Mouse (Mus musculus) neural tube, embryonic 11.5 days (tissue): ENCODE measurements around the gene Cfap58. TPM values are rescaled to one million over a fixed set of nuclear protein-coding genes. Genes with fewer than 3 reads are reported as not detected.

Experiments used
- ATAC-seq: fragments of 200-750 bp; cut with Nextera tagmentation; 2 replicates; pipeline ENCODE4 v1.8.0; 2017; ENCODE audit warnings: moderate number of reproducible peaks, mild to moderate bottlenecking, moderate TSS enrichment, moderate library complexity; ENCODE audit not compliant: insufficient read depth, low FRiP score, low TSS enrichment
- DNase-seq: peaks from one replicate; pipeline ENCODE4 v3.0.0-alpha.2; 2015; ENCODE audit warnings: low spot score
- H3K27ac ChIP-seq: fragments of 300-500 bp; sonication (generic); 2 replicates; pipeline ENCODE4 v1.5.1; 2014; ENCODE audit warnings: low read depth, mild to moderate bottlenecking, low read length
- H3K27me3 ChIP-seq: fragments of 300-500 bp; sonication (generic); 2 replicates; pipeline ENCODE4 v1.6.1; 2014; ENCODE audit warnings: mild to moderate bottlenecking, low read length, mixed read lengths; ENCODE audit not compliant: control insufficient read depth, insufficient read depth
- H3K36me3 ChIP-seq: fragments of 300-500 bp; sonication (generic); 2 replicates; pipeline ENCODE4 v1.6.1; 2014; ENCODE audit warnings: mild to moderate bottlenecking, low read length, moderate library complexity, mixed read lengths; ENCODE audit not compliant: control insufficient read depth, insufficient read depth
- H3K4me1 ChIP-seq: fragments of 300-500 bp; sonication (generic); 2 replicates; pipeline ENCODE4 v1.6.1; 2014; ENCODE audit warnings: low read length, mixed read lengths; ENCODE audit not compliant: control insufficient read depth, insufficient read depth
- H3K4me2 ChIP-seq: fragments of 300-500 bp; sonication (generic); 2 replicates; pipeline ENCODE4 v1.6.1; 2014; ENCODE audit warnings: low read depth, mild to moderate bottlenecking, moderate library complexity
- H3K4me3 ChIP-seq: fragments of 300-500 bp; sonication (generic); 2 replicates; pipeline ENCODE4 v1.5.1; 2014; ENCODE audit warnings: low read depth, low read length
- H3K9ac ChIP-seq: fragments of 300-500 bp; sonication (generic); 2 replicates; pipeline ENCODE4 v1.6.1; 2014; ENCODE audit warnings: mild to moderate bottlenecking, low read length
- H3K9me3 ChIP-seq: fragments of 300-500 bp; sonication (generic); 2 replicates; pipeline ENCODE4 v1.6.1; 2016; ENCODE audit warnings: low read length; ENCODE audit not compliant: control insufficient read depth
- WGBS: fragments of 180-500 bp; shearing (Covaris S2); extraction: QIAGEN DNeasy Blood & Tissue Kit; methylation state at CpG from one replicate; pipeline ENCODE4 v1.1.7; 2014; 5-methylcytosine and 5-hydroxymethylcytosine counted together
- microRNA-seq: library from miRNA; unstranded; fragments of <30 nt; microRNA quantifications from one replicate; pipeline ENCODE4, GENCODE M21; 2016
- polyA plus RNA-seq: library from polyadenylated mRNA; unstranded; fragments of >200 nt; fragmentation: Nextera tagmentation; extraction: Ambion mirVana; gene quantifications from 2 replicates; pipeline ENCODE4 v1.2.1, GENCODE M21; 2014

The Cfap58 gene
- polyA plus RNA-seq, 1 experiment from 2014 or later = 0.11 TPM

- no peaks in the 10 kb centered on the region for H3K27me3 ChIP-seq
- H3K27ac ChIP-seq = no peak overlapping the region
- WGBS = 89% methylated on average over 8 of the region's 8 CpGs
- H3K9ac ChIP-seq = no peak overlapping the region
- no peaks in the 10 kb centered on the region for H3K9me3 ChIP-seq
- DNase-seq = no peak
- no peak overlapping the region for H3K4me2 ChIP-seq
- H3K36me3 ChIP-seq = no peaks in the 10 kb centered on the region
- H3K4me3 ChIP-seq = no peak overlapping the region
- no peaks in the 10 kb centered on the region for H3K4me1 ChIP-seq
- no peak for ATAC-seq
These were observed 102.1 kb downstream of the Cfap58 start for GRCm38 (mm10) chr19:48039554-48039953.

- Histone ChIP-seq H3K4me1 (0 out of 2 replicates have a peak, but pooled peaks cover 2% of the 10 kb centered on the region), H3K4me3 (no peak overlapping the region), H3K36me3 (no peaks in the 10 kb centered on the region), H3K27me3 (no peaks in the 10 kb centered on the region), H3K9ac (no peak overlapping the region), H3K27ac (no peak overlapping the region), H3K4me2 (no peak overlapping the region), H3K9me3 (no peaks in the 10 kb centered on the region)
- 85% methylated on average over 7 of the region's 7 CpGs for WGBS
- ATAC-seq (no peak), DNase-seq (no peak)
These were observed 109.8 kb downstream of the Cfap58 start for GRCm38 (mm10) chr19:48047315-48047714.

DNA sequence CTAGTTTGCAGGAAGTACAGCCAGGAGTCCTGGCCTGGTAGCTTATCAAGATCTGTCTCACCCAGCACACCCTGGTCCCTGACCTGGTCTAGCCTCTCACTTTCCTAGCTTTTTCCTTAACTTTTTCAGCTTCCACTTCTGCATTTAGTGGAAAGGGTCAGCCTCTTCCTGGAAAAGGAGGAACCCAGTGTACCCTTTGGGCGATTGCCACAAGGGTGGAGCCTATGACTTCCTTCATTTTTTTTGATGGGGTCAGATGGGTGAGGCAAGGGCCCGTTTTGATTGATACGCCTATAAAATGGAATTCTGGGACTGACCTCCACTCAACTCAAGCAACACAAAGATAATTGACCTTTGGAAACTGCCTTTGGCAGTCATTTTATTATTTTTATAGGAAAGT, 111.9 kb downstream of the Cfap58 start:
- 36% methylated on average over 3 of the region's 3 CpGs for WGBS
- H3K4me1 ChIP-seq = 0 out of 2 replicates have a peak, but pooled peaks cover 2% of the 10 kb centered on the region
- DNase-seq (no peak), ATAC-seq (no peak)
- H3K27ac ChIP-seq = no peak overlapping the region
- H3K36me3 ChIP-seq = no peaks in the 10 kb centered on the region
- H3K9ac ChIP-seq = no peak overlapping the region
- H3K4me3 ChIP-seq = no peak overlapping the region
- no peaks in the 10 kb centered on the region for H3K27me3 ChIP-seq
- no peaks in the 10 kb centered on the region for H3K9me3 ChIP-seq
- no peak overlapping the region for H3K4me2 ChIP-seq

GRCm38 (mm10) chr19:48063289-48063688, 125.8 kb downstream of the Cfap58 start:
- ATAC-seq (no peak), DNase-seq (no peak)
- Histone ChIP-seq H3K4me1 (no peaks in the 10 kb centered on the region; the same call in 1 of the 2 replicates), H3K9me3 (no peaks in the 10 kb centered on the region), H3K4me3 (no peak overlapping the region), H3K9ac (no peak overlapping the region), H3K36me3 (no peaks in the 10 kb centered on the region), H3K27me3 (no peaks in the 10 kb centered on the region), H3K27ac (no peak overlapping the region), H3K4me2 (no peak overlapping the region)
- 51% methylated on average over 2 of the region's 2 CpGs for WGBS

- Histone ChIP-seq H3K27ac (no peak overlapping the region), H3K4me1 (no peaks in the 10 kb centered on the region), H3K9me3 (no peaks in the 10 kb centered on the region), H3K27me3 (no peaks in the 10 kb centered on the region), H3K4me3 (no peak overlapping the region), H3K9ac (no peak overlapping the region), H3K4me2 (no peak overlapping the region), H3K36me3 (no peaks in the 10 kb centered on the region)
- ATAC-seq (no peak), DNase-seq (no peak)
- 69% methylated on average over 3 of the region's 3 CpGs for whole genome bisulfite sequencing
These were observed 142.2 kb downstream of the Cfap58 start for GRCm38 (mm10) chr19:48079718-48080117.

GRCm38 (mm10) chr19:48081456-48081855, 144.0 kb downstream of the Cfap58 start:
- no peaks in the 10 kb centered on the region for H3K27me3 ChIP-seq
- no peak overlapping the region for H3K4me2 ChIP-seq
- no peaks in the 10 kb centered on the region for H3K9me3 ChIP-seq
- no peaks in the 10 kb centered on the region for H3K36me3 ChIP-seq
- ATAC-seq (no peak), DNase-seq (no peak)
- H3K9ac ChIP-seq = no peak overlapping the region
- WGBS = 79% methylated on average over 4 of the region's 4 CpGs
- H3K27ac ChIP-seq = no peak overlapping the region
- H3K4me3 ChIP-seq = no peak overlapping the region
- no peaks in the 10 kb centered on the region for H3K4me1 ChIP-seq

Small RNA genes lying within 50 kb of the gene (microRNA-seq; reads per million reads assigned to microRNA genes)
- not detected for gene Gm22240

Other genes starting within 250 kb of the Cfap58 start
- gene Col17a1, start 245.6 kb upstream of the Cfap58 start, polyA plus RNA-seq = 0.25 and 0.64 TPM in 2 replicates
- gene Sfr1, start 206.0 kb upstream of the Cfap58 start, polyA plus RNA-seq = 295 and 303 TPM in 2 replicates
- gene Gsto1, start 82.7 kb upstream of the Cfap58 start, polyA plus RNA-seq = 130 and 136 TPM in 2 replicates
- 0.99 and 1.3 TPM in 2 replicates for gene Gsto2, start 72.1 kb upstream of the Cfap58 start, polyA plus RNA-seq
- 0.09 and 0.19 TPM in 2 replicates for gene Cfap43, start 18.4 kb upstream of the Cfap58 start, polyA plus RNA-seq
- gene Itprip, start 18.4 kb upstream of the Cfap58 start, polyA plus RNA-seq = 15.4 and 15.8 TPM in 2 replicates